Mouse (Mus musculus) heart, embryonic 14.5 days (tissue): Measurements from ENCODE around the gene Hnmt. TPM values are rescaled to one million over a fixed set of nuclear protein-coding genes. Genes with fewer than 3 reads are reported as not detected.
"Not testable (repeated sequence)": the region's sequence is repeated elsewhere in the genome, so short reads cannot be mapped to it uniquely, and the experiment has no call there.

ENCODE experiments used
- ATAC-seq: fragments of 200-750 bp; cut with Nextera tagmentation; 2 replicates; pipeline ENCODE4 v1.8.0; 2017; ENCODE audit warnings: low read depth, moderate TSS enrichment; ENCODE audit not compliant: insufficient number of reproducible peaks, insufficient read depth, low FRiP score
- H3K27ac ChIP-seq, 2 experiments: fragments of 200-500 bp in 1 of 2; fragments of 300-500 bp in 1 of 2; sonication (generic) in 1 of 2; replicated peaks in 1 of 2; 2 replicates each; pipeline ENCODE4 v1.5.1; 2012 to 2014; ENCODE audit warnings: low read depth in 2 of 2, low read length in 2 of 2, control low read depth in 1 of 2, mild to moderate bottlenecking in 1 of 2, mixed read lengths in 1 of 2; ENCODE audit not compliant: control insufficient read depth in 1 of 2, insufficient read depth in 1 of 2
- H3K27me3 ChIP-seq: fragments of 300-500 bp; sonication (generic); 2 replicates; pipeline ENCODE4 v1.6.1; 2014; ENCODE audit warnings: mild to moderate bottlenecking, low read length, control low read depth; ENCODE audit not compliant: control insufficient read depth, insufficient read depth
- H3K36me3 ChIP-seq: fragments of 300-500 bp; sonication (generic); 2 replicates; pipeline ENCODE4 v1.6.1; 2014; ENCODE audit warnings: mild to moderate bottlenecking, control low read depth, low read length, mixed read lengths; ENCODE audit not compliant: control insufficient read depth, insufficient read depth
- H3K4me1 ChIP-seq, 2 experiments: fragments of 200-500 bp in 1 of 2; fragments of 300-500 bp in 1 of 2; sonication (generic) in 1 of 2; 2 replicates each; pipeline ENCODE4 v1.6.1; 2012 to 2014; ENCODE audit warnings: low read length in 2 of 2, control low read depth in 1 of 2, mixed read lengths in 1 of 2; ENCODE audit not compliant: control insufficient read depth in 2 of 2, insufficient read depth in 2 of 2
- H3K4me2 ChIP-seq: fragments of 300-500 bp; sonication (generic); 2 replicates; pipeline ENCODE4 v1.6.1; 2014; ENCODE audit warnings: mild to moderate bottlenecking, low read length
- H3K4me3 ChIP-seq, 2 experiments: fragments of 200-500 bp in 1 of 2; fragments of 300-500 bp in 1 of 2; sonication (generic) in 1 of 2; 2 replicates each; pipeline ENCODE4 v1.5.1; 2012 to 2014; ENCODE audit warnings: low read length in 2 of 2, mild to moderate bottlenecking in 2 of 2, control low read depth in 1 of 2, low read depth in 1 of 2, moderate library complexity in 1 of 2; ENCODE audit not compliant: control insufficient read depth in 1 of 2, insufficient read depth in 1 of 2
- H3K9ac ChIP-seq: fragments of 300-500 bp; sonication (generic); 2 replicates; pipeline ENCODE4 v1.6.1; 2014; ENCODE audit warnings: mild to moderate bottlenecking, low read length
- H3K9me3 ChIP-seq: fragments of 300-500 bp; sonication (generic); 2 replicates; pipeline ENCODE4 v1.6.1; 2016; ENCODE audit warnings: low read length, control low read depth; ENCODE audit not compliant: control insufficient read depth
- WGBS: fragments of 180-500 bp; shearing (Covaris S2); extraction: QIAGEN DNeasy Blood & Tissue Kit; methylation state at CpG from one replicate; pipeline ENCODE4 v1.1.7; 2014; 5-methylcytosine and 5-hydroxymethylcytosine counted together
- polyA plus RNA-seq: library from polyadenylated mRNA; unstranded; fragments of >200 nt; fragmentation: Nextera tagmentation; extraction: Ambion mirVana; gene quantifications from 2 replicates; pipeline ENCODE4 v1.2.1, GENCODE M21; 2014

The Hnmt gene
- polyA plus RNA-seq, 1 experiment from 2014 or later: 6.0 TPM

DNA sequence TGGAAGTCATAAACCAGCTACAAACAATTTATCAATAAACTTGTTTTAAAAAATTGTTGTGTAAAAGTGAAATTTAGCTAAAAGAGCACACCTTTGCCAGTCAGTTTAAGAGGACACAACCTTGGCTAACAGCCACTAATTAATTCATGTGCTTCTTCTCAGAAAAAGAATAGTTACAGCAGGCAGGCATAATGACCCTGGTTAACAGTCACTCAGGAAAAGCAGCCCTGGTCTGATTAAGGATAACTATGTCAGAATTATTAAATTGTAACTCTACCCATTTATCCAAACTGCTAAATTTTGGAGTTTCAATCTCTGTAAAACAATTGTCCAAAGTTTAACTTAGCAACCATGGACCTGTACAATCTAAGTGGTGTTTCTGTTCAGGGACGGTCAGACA, 8.7 kb downstream of the Hnmt start:
- Histone ChIP-seq H3K4me2 (no peak overlapping the region), H3K9ac (no peak overlapping the region), H3K27ac (no peak overlapping the region), H3K9me3 (no peaks in the 10 kb centered on the region), H3K4me1 (no peaks in the 10 kb centered on the region), H3K4me3 (no peak overlapping the region), H3K36me3 (no peaks in the 10 kb centered on the region), H3K27me3 (no peaks in the 10 kb centered on the region)
- no peak for ATAC-seq
- WGBS: 81% methylated on average over 1 of the region's 1 CpGs

DNA sequence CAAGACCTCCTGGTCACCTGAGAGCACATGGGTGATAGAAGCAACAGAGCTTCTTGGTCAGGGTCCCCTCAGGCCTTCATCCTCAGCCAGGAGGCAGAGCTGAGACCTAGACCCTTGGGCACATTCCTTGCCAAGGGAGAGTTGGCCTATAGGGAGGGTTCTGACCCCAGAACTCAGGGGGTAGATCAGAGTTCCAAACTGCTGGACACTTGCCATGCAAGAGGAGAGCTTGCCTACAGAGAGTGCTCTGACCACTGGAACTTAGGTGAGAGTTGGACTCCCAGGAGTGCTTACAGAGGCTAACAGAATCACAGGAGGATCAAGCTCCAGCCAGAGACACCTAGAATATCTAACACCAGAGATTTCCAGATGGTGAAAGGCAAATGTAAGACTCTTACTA, 29.8 kb downstream of the Hnmt start:
- not testable (repeated sequence) for H3K27me3 ChIP-seq, H3K4me3 ChIP-seq, H3K9ac ChIP-seq, H3K36me3 ChIP-seq, H3K4me2 ChIP-seq, H3K27ac ChIP-seq, ATAC-seq, H3K9me3 ChIP-seq, H3K4me1 ChIP-seq

- Histone ChIP-seq H3K27me3 (no peaks in the 10 kb centered on the region), H3K9ac (no peak overlapping the region), H3K4me1 (no peaks in the 10 kb centered on the region), H3K9me3 (no peaks in the 10 kb centered on the region), H3K36me3 (no peaks in the 10 kb centered on the region), H3K4me3 (no peak overlapping the region), H3K27ac (no peak overlapping the region), H3K4me2 (no peak overlapping the region)
- 70% methylated on average over 1 of the region's 1 CpGs for WGBS
- no peak for ATAC-seq
These were observed 30.2 kb downstream of the Hnmt start for GRCm38 (mm10) chr2:24018966-24019365.

GRCm38 (mm10) chr2:24014957-24015356, 34.2 kb downstream of the Hnmt start:
- WGBS: 76% methylated on average over 5 of the region's 5 CpGs
- no peak for ATAC-seq

GRCm38 (mm10) chr2:23999323-23999722, 49.9 kb downstream of the Hnmt start:
- Histone ChIP-seq H3K36me3 (no peaks in the 10 kb centered on the region), H3K4me1 (no peaks in the 10 kb centered on the region), H3K9me3 (no peaks in the 10 kb centered on the region), H3K27me3 (no peaks in the 10 kb centered on the region), H3K4me3 (no peak overlapping the region), H3K27ac (no peak overlapping the region), H3K4me2 (no peak overlapping the region), H3K9ac (no peak overlapping the region)
- no peak for ATAC-seq
- WGBS: 68% methylated on average over 1 of the region's 1 CpGs

More at GRCm38 (mm10) chr2:24014957-24015356, 34.2 kb downstream of the Hnmt start:
- H3K9ac ChIP-seq: no peak overlapping the region
- H3K4me2 ChIP-seq: no peak overlapping the region
- H3K36me3 ChIP-seq: no peaks in the 10 kb centered on the region
- H3K9me3 ChIP-seq: no peaks in the 10 kb centered on the region
- no peaks in the 10 kb centered on the region for H3K4me1 ChIP-seq
- H3K4me3 ChIP-seq: no peak overlapping the region
- H3K27me3 ChIP-seq: no peaks in the 10 kb centered on the region
- no peak overlapping the region for H3K27ac ChIP-seq

DNA sequence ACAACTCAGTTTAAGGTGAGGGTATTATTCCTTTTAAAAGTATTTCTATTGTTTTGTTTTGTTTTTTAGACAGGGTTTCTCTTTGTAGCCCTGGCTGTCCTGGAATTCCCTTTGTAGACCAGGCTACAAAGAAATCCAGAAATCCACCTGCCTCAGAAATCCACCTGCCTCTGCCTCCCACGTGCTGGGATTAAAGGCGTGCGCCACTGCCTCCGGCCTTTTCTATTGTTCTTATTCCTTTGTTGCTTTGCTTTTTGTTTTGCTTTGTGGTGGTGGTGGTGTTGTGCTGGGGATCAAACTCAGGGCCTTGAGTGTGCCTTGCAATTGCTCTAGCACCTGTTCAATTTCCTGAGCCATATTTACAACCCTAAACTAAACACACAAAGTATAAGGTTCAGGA, 50.4 kb downstream of the Hnmt start:
- H3K4me1 ChIP-seq: no peaks in the 10 kb centered on the region
- no peaks in the 10 kb centered on the region for H3K9me3 ChIP-seq
- no peak overlapping the region for H3K4me3 ChIP-seq
- H3K27ac ChIP-seq: no peak overlapping the region
- no peak for ATAC-seq
- H3K27me3 ChIP-seq: no peaks in the 10 kb centered on the region
- no peak overlapping the region for H3K9ac ChIP-seq
- WGBS: 85% methylated on average over 4 of the region's 4 CpGs
- H3K36me3 ChIP-seq: no peaks in the 10 kb centered on the region
- no peak overlapping the region for H3K4me2 ChIP-seq

DNA sequence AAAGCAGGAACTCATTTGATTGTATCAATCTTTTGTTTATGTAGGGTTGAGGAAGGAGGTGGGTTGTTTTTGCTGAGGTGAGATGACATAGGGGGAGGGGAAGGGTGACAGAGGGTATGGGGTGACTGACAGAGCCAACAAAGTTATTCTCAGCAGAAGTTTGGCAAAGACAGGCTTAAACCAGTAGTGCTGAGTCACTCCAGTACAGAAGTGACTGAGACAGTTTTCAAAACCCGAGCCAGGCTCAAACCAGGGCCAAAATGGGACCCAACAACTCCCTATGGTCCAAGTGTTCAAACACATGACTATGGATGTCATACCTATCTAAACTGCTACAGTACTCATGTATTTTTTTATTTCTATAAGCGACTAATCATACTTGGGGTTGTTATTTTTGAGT, 52.4 kb downstream of the Hnmt start:
- H3K4me3 ChIP-seq: no peak overlapping the region
- no peak for ATAC-seq
- H3K4me2 ChIP-seq: no peak overlapping the region
- 49% methylated on average over 2 of the region's 2 CpGs for WGBS
- H3K9ac ChIP-seq: no peak overlapping the region
- H3K9me3 ChIP-seq: no peaks in the 10 kb centered on the region
- no peaks in the 10 kb centered on the region for H3K4me1 ChIP-seq
- H3K36me3 ChIP-seq: no peaks in the 10 kb centered on the region
- no peaks in the 10 kb centered on the region for H3K27me3 ChIP-seq
- H3K27ac ChIP-seq: no peak overlapping the region

DNA sequence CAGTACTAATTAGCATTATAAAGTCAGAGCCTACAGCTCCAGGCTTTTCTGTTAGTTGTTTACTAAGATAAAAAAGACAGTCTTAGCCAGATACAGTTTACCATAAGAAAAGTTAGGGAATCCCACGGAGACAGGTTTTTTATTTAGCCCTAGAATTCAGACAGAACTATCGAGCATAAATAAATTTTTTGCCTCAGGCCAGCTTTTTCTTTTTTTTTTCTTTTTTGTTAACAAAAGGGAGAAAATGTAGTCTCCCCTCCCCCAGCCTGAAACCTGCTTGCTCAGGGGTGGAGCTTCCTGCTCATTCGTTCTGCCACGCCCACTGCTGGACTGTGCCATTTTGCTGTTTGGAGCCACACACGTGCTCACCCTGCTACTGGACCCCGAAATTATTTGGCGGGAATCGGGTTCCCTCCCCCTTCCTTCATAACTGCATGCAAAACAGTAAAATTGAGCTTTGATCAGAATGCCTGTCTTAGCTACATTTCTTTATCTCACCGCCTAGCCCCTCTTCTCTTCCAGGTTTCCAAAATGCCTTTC, 59.1 kb downstream of the Hnmt start:
- H3K4me1 ChIP-seq, ATAC-seq, H3K9ac ChIP-seq, H3K4me2 ChIP-seq, H3K27ac ChIP-seq, H3K27me3 ChIP-seq, H3K9me3 ChIP-seq, H3K4me3 ChIP-seq, H3K36me3 ChIP-seq: not testable (repeated sequence)
- WGBS: 77% methylated on average over 9 of the region's 9 CpGs
